Mouse (Mus musculus): ENCODE results near the gene Fam213b. TPM values are rescaled to one million over a fixed set of nuclear protein-coding genes. Genes with fewer than 3 reads are reported as not detected.
A peak's percentile ranks its signal among the peaks of the same experiment; 100 is the strongest.

Gene Fam213b
- polyA plus RNA-seq, 1 experiment from 2014 or later = 41.8 TPM

GRCm38 (mm10) chr4:154861967-154862366 is 37.0 kb downstream of the Fam213b start:
- ATAC-seq (ENCODE audit: low FRiP score) (no peak), DNase-seq (ENCODE audit: low spot score, missing footprints) (no peak)
- no peak overlapping the region for H3K4me2 ChIP-seq
- H3K4me3 ChIP-seq (ENCODE audit: low read depth, low read length) = no peak overlapping the region
- H3K36me3 ChIP-seq (ENCODE audit: control insufficient read depth, insufficient read depth, low read length) = no peaks in the 10 kb centered on the region
- peaks cover 2% of the 10 kb centered on the region; the same call in 1 of the 2 replicates for H3K27me3 ChIP-seq (ENCODE audit: control insufficient read depth, insufficient read depth, low read length)
- no peak overlapping the region for H3K9ac ChIP-seq (ENCODE audit: low read length)
- no peaks in the 10 kb centered on the region for H3K9me3 ChIP-seq (ENCODE audit: control insufficient read depth, low read length)
- 72% methylated on average over 5 of the region's 5 CpGs for WGBS
- H3K4me1 ChIP-seq (ENCODE audit: control insufficient read depth, insufficient read depth, low read length) = peaks cover 9% of the 10 kb centered on the region
- H3K27ac ChIP-seq (ENCODE audit: low read depth, low read length) = no peak overlapping the region

GRCm38 (mm10) chr4:154858601-154859000 is 40.3 kb downstream of the Fam213b start:
- WGBS = 75% methylated on average over 3 of the region's 3 CpGs
- H3K27me3 ChIP-seq (ENCODE audit: control insufficient read depth, insufficient read depth, low read length) = peaks cover 24% of the 10 kb centered on the region

GRCm38 (mm10) chr4:154857366-154858240 is 41.3 kb downstream of the Fam213b start:
- peak; percentile 41 for DNase-seq (ENCODE audit: low spot score, missing footprints)
- ATAC-seq (ENCODE audit: low FRiP score) = no peak
- 77% methylated on average over 10 of the region's 10 CpGs for WGBS
- H3K36me3 ChIP-seq (ENCODE audit: control insufficient read depth, insufficient read depth, low read length) = no peaks in the 10 kb centered on the region
- H3K27me3 ChIP-seq (ENCODE audit: control insufficient read depth, insufficient read depth, low read length) = peaks cover 24% of the 10 kb centered on the region
- H3K27ac ChIP-seq (ENCODE audit: low read depth, low read length) = no peak overlapping the region
- H3K4me2 ChIP-seq = no peak overlapping the region
- peaks cover 3% of the 10 kb centered on the region for H3K4me1 ChIP-seq (ENCODE audit: control insufficient read depth, insufficient read depth, low read length)
- no peak overlapping the region for H3K4me3 ChIP-seq (ENCODE audit: low read depth, low read length)
- no peaks in the 10 kb centered on the region for H3K9me3 ChIP-seq (ENCODE audit: control insufficient read depth, low read length)
- no peak overlapping the region for H3K9ac ChIP-seq (ENCODE audit: low read length)

More at GRCm38 (mm10) chr4:154858601-154859000, 40.3 kb downstream of the Fam213b start:
- ATAC-seq (ENCODE audit: low FRiP score) (no peak), DNase-seq (ENCODE audit: low spot score, missing footprints) (no peak)
- Histone ChIP-seq H3K36me3 (ENCODE audit: control insufficient read depth, insufficient read depth, low read length) (no peaks in the 10 kb centered on the region), H3K4me2 (no peak overlapping the region), H3K4me3 (ENCODE audit: low read depth, low read length) (no peak overlapping the region), H3K27ac (ENCODE audit: low read depth, low read length) (no peak overlapping the region), H3K9ac (ENCODE audit: low read length) (no peak overlapping the region), H3K4me1 (ENCODE audit: control insufficient read depth, insufficient read depth, low read length) (peaks cover 3% of the 10 kb centered on the region), H3K9me3 (ENCODE audit: control insufficient read depth, low read length) (no peaks in the 10 kb centered on the region)

- H3K4me2 ChIP-seq = no peak overlapping the region; the same call in 1 of the 2 replicates
- no peaks in the 10 kb centered on the region for H3K9me3 ChIP-seq (ENCODE audit: control insufficient read depth, low read length)
- WGBS = 87% methylated on average over 7 of the region's 7 CpGs
- ATAC-seq (ENCODE audit: low FRiP score) = no peak
- peaks cover 3% of the 10 kb centered on the region for H3K4me1 ChIP-seq (ENCODE audit: control insufficient read depth, insufficient read depth, low read length)
- H3K27ac ChIP-seq (ENCODE audit: low read depth, low read length) = no peak overlapping the region
- DNase-seq (ENCODE audit: low spot score, missing footprints) = no peak
- H3K9ac ChIP-seq (ENCODE audit: low read length) = no peak overlapping the region
- H3K36me3 ChIP-seq (ENCODE audit: control insufficient read depth, insufficient read depth, low read length) = no peaks in the 10 kb centered on the region
- H3K27me3 ChIP-seq (ENCODE audit: control insufficient read depth, insufficient read depth, low read length) = peaks cover 24% of the 10 kb centered on the region
- no peak overlapping the region for H3K4me3 ChIP-seq (ENCODE audit: low read depth, low read length)
Observed at GRCm38 (mm10) chr4:154856882-154857281, 42.1 kb downstream of the Fam213b start.

GRCm38 (mm10) chr4:154856480-154856837 is 42.5 kb downstream of the Fam213b start:
- Histone ChIP-seq H3K4me1 (ENCODE audit: control insufficient read depth, insufficient read depth, low read length) (peaks cover 3% of the 10 kb centered on the region), H3K27ac (ENCODE audit: low read depth, low read length) (peak overlapping the region; percentile 8; the same call in 1 of the 2 replicates), H3K9me3 (ENCODE audit: control insufficient read depth, low read length) (no peaks in the 10 kb centered on the region), H3K4me2 (peak overlapping the region; percentile 81), H3K36me3 (ENCODE audit: control insufficient read depth, insufficient read depth, low read length) (no peaks in the 10 kb centered on the region), H3K9ac (ENCODE audit: low read length) (peak overlapping the region; percentile 70), H3K4me3 (ENCODE audit: low read depth, low read length) (peak overlapping the region; percentile 46), H3K27me3 (ENCODE audit: control insufficient read depth, insufficient read depth, low read length) (peaks cover 24% of the 10 kb centered on the region)
- DNase-seq (ENCODE audit: low spot score, missing footprints) = no peak
- 20% methylated on average over 9 of the region's 9 CpGs for WGBS
- no peak; the same call in 1 of the 2 replicates for ATAC-seq (ENCODE audit: low FRiP score)

- under 1% methylated on average over 97 of the region's 110 CpGs for WGBS
- peak overlapping the region; percentile 46 for H3K4me3 ChIP-seq (ENCODE audit: low read depth, low read length)
- H3K36me3 ChIP-seq (ENCODE audit: control insufficient read depth, insufficient read depth, low read length) = no peaks in the 10 kb centered on the region
- peak overlapping the region; percentile 81 for H3K4me2 ChIP-seq
- H3K4me1 ChIP-seq (ENCODE audit: control insufficient read depth, insufficient read depth, low read length) = peaks cover 3% of the 10 kb centered on the region
- ATAC-seq (ENCODE audit: low FRiP score) (peak; percentile 96), DNase-seq (ENCODE audit: low spot score, missing footprints) (peak; percentile 99)
- peaks cover 24% of the 10 kb centered on the region for H3K27me3 ChIP-seq (ENCODE audit: control insufficient read depth, insufficient read depth, low read length)
- H3K9me3 ChIP-seq (ENCODE audit: control insufficient read depth, low read length) = no peaks in the 10 kb centered on the region
- H3K9ac ChIP-seq (ENCODE audit: low read length) = peak overlapping the region; percentile 70
- H3K27ac ChIP-seq (ENCODE audit: low read depth, low read length) = peak overlapping the region; percentile 8; the same call in 1 of the 2 replicates
Observed at GRCm38 (mm10) chr4:154855721-154856479, 43.0 kb downstream of the Fam213b start.

GRCm38 (mm10) chr4:154854676-154855345 is 44.1 kb downstream of the Fam213b start:
- Histone ChIP-seq H3K27ac (ENCODE audit: low read depth, low read length) (no peak overlapping the region), H3K9ac (ENCODE audit: low read length) (no peak overlapping the region), H3K9me3 (ENCODE audit: control insufficient read depth, low read length) (no peaks in the 10 kb centered on the region), H3K36me3 (ENCODE audit: control insufficient read depth, insufficient read depth, low read length) (no peaks in the 10 kb centered on the region), H3K4me1 (ENCODE audit: control insufficient read depth, insufficient read depth, low read length) (peaks cover 3% of the 10 kb centered on the region), H3K4me3 (ENCODE audit: low read depth, low read length) (no peak overlapping the region), H3K4me2 (no peak overlapping the region; the same call in 1 of the 2 replicates), H3K27me3 (ENCODE audit: control insufficient read depth, insufficient read depth, low read length) (peaks cover 24% of the 10 kb centered on the region)
- no peak for ATAC-seq (ENCODE audit: low FRiP score)
- peak; percentile 83 for DNase-seq (ENCODE audit: low spot score, missing footprints)
- 63% methylated on average over 12 of the region's 12 CpGs for WGBS

GRCm38 (mm10) chr4:154853881-154854280 is 45.1 kb downstream of the Fam213b start:
- peak; percentile 59 for DNase-seq (ENCODE audit: low spot score, missing footprints)
- no peak overlapping the region for H3K27ac ChIP-seq (ENCODE audit: low read depth, low read length)
- peaks cover 23% of the 10 kb centered on the region for H3K27me3 ChIP-seq (ENCODE audit: control insufficient read depth, insufficient read depth, low read length)
- WGBS = 85% methylated on average over 4 of the region's 4 CpGs
- no peak for ATAC-seq (ENCODE audit: low FRiP score)
- no peaks in the 10 kb centered on the region for H3K36me3 ChIP-seq (ENCODE audit: control insufficient read depth, insufficient read depth, low read length)
- H3K4me3 ChIP-seq (ENCODE audit: low read depth, low read length) = no peak overlapping the region
- no peak overlapping the region for H3K9ac ChIP-seq (ENCODE audit: low read length)
- peaks cover 3% of the 10 kb centered on the region for H3K4me1 ChIP-seq (ENCODE audit: control insufficient read depth, insufficient read depth, low read length)
- no peak overlapping the region for H3K4me2 ChIP-seq
- no peaks in the 10 kb centered on the region for H3K9me3 ChIP-seq (ENCODE audit: control insufficient read depth, low read length)
